Mouse (Mus musculus) CH12.LX (cell line): ENCODE measurements at regions not wholly inside any gene's neighbourhood (a gene's known extent, or its start where the extent isn't known, plus 50 kb on each side); places are given as distances from the start of the nearest gene placed in this dataset.

Source experiments
- DNase-seq: peaks from one replicate; pipeline ENCODE4 v3.0.0-alpha.2; 2013; ENCODE audit errors: extremely low read depth
- H3K27ac ChIP-seq: 2 replicates; pipeline ENCODE4 v1.5.1; 2012; ENCODE audit warnings: low read depth, mild to moderate bottlenecking, control low read depth, moderate library complexity; ENCODE audit not compliant: insufficient read depth
- H3K27me3 ChIP-seq: replicated peaks from 2 replicates; pipeline ENCODE3; 2012; ENCODE audit warnings: inconsistent platforms
- H3K36me3 ChIP-seq, 2 experiments: replicated peaks in 1 of 2; 2 replicates each; pipeline versions ENCODE3 to v1.6.1; 2012; ENCODE audit warnings: inconsistent platforms in 1 of 2, low read length in 1 of 2, mild to moderate bottlenecking in 1 of 2, mixed read lengths in 1 of 2, moderate library complexity in 1 of 2; ENCODE audit not compliant: control insufficient read depth in 1 of 2, insufficient read depth in 1 of 2
- H3K4me1 ChIP-seq, 2 experiments: 2 replicates each; pipeline ENCODE4 v1.6.1; 2012; ENCODE audit warnings: inconsistent platforms in 1 of 2, moderate library complexity in 1 of 2; ENCODE audit not compliant: insufficient read depth in 2 of 2, control insufficient read depth in 1 of 2
- H3K4me2 ChIP-seq: 2 replicates; pipeline ENCODE4 v1.6.1; 2012; ENCODE audit warnings: low read depth, mild to moderate bottlenecking, control low read depth; ENCODE audit not compliant: poor library complexity, insufficient read depth, severe bottlenecking
- H3K4me3 ChIP-seq, 3 experiments: fragments of 150-350 bp in 1 of 3; sonication (generic) in 1 of 3; replicated peaks in 1 of 3; 2 replicates each; pipeline versions ENCODE3 to v1.5.1; 2011 to 2012; ENCODE audit warnings: low read depth in 2 of 3, low read length in 2 of 3, mild to moderate bottlenecking in 2 of 3, moderate library complexity in 2 of 3, control low read depth in 1 of 3, improper control_type of control experiment in 1 of 3, inconsistent platforms in 1 of 3, mixed read lengths in 1 of 3; ENCODE audit not compliant: poor library complexity in 1 of 3
- H3K79me2 ChIP-seq: replicated peaks from 2 replicates; pipeline ENCODE4 v1.6.1; 2012; ENCODE audit warnings: mild to moderate bottlenecking, moderate library complexity; ENCODE audit not compliant: control insufficient read depth, poor library complexity, insufficient read depth, severe bottlenecking; ENCODE audit errors: extremely low read depth
- H3K9ac ChIP-seq: 2 replicates; pipeline ENCODE4 v1.6.1; 2012; ENCODE audit warnings: low read depth, mild to moderate bottlenecking, control low read depth, moderate library complexity; ENCODE audit not compliant: insufficient read depth
- H3K9me3 ChIP-seq: replicated peaks from 2 replicates; pipeline ENCODE3; 2012; ENCODE audit warnings: low read length, inconsistent platforms, mixed read lengths
- CHD2 ChIP-seq: IDR thresholded peaks from 2 replicates; pipeline ENCODE4 v1.6.1; 2011; ENCODE audit warnings: low read length, improper control_type of control experiment
- E2F4 ChIP-seq: IDR thresholded peaks from 2 replicates; pipeline ENCODE4 v1.6.1; 2011; ENCODE audit warnings: low read depth, low read length, improper control_type of control experiment; ENCODE audit not compliant: insufficient replicate concordance
- ELF1 ChIP-seq: IDR thresholded peaks from 2 replicates; pipeline ENCODE4 v1.6.1; 2014; ENCODE audit warnings: low read depth, mild to moderate bottlenecking, inconsistent platforms, low read length, improper control_type of control experiment
- HCFC1 ChIP-seq: IDR thresholded peaks from 2 replicates; pipeline ENCODE4 v1.6.1; 2012; ENCODE audit warnings: low read depth, mild to moderate bottlenecking, inconsistent platforms, low read length, improper control_type of control experiment
- IRF4 ChIP-seq: IDR thresholded peaks from 2 replicates; pipeline ENCODE4 v1.6.1; 2014; ENCODE audit warnings: low read depth, mild to moderate bottlenecking, inconsistent platforms, low read length, improper control_type of control experiment
- JUN ChIP-seq: IDR thresholded peaks from 2 replicates; pipeline ENCODE4 v1.6.1; 2011; ENCODE audit warnings: low read depth, mild to moderate bottlenecking, low read length, improper control_type of control experiment, moderate library complexity; ENCODE audit not compliant: insufficient read depth
- JUND ChIP-seq: conservative IDR thresholded peaks from 2 replicates; pipeline ENCODE4 v1.6.1; 2011; ENCODE audit warnings: low read depth, low read length, improper control_type of control experiment
- KAT2A ChIP-seq: IDR thresholded peaks from 2 replicates; pipeline ENCODE4 v1.6.1; 2012; ENCODE audit warnings: low read length, improper control_type of control experiment, inconsistent platforms; ENCODE audit not compliant: insufficient replicate concordance
- MAFK ChIP-seq: IDR thresholded peaks from 2 replicates; pipeline ENCODE4 v1.6.1; 2011; ENCODE audit warnings: low read length, improper control_type of control experiment; ENCODE audit not compliant: insufficient replicate concordance
- MAZ ChIP-seq: IDR thresholded peaks from 2 replicates; pipeline ENCODE4 v1.6.1; 2012; ENCODE audit warnings: low read depth, mild to moderate bottlenecking, inconsistent platforms, low read length, improper control_type of control experiment, moderate library complexity
- MXI1 ChIP-seq: IDR thresholded peaks from 2 replicates; pipeline ENCODE4 v1.6.1; 2011; ENCODE audit warnings: mild to moderate bottlenecking, low read depth, low read length, improper control_type of control experiment
- MYC ChIP-seq: IDR thresholded peaks from 2 replicates; pipeline ENCODE4 v1.6.1; 2011; ENCODE audit warnings: low read depth, mild to moderate bottlenecking, improper control_type of control experiment, low read length
- NELFE ChIP-seq: IDR thresholded peaks from 2 replicates; pipeline ENCODE4 v1.6.1; 2011; ENCODE audit warnings: low read depth, low read length, improper control_type of control experiment
- NRF1 ChIP-seq: IDR thresholded peaks from 2 replicates; pipeline ENCODE4 v1.6.1; 2014; ENCODE audit warnings: low read depth, mild to moderate bottlenecking, inconsistent platforms, low read length, improper control_type of control experiment, moderate library complexity
- RAD21 ChIP-seq: IDR thresholded peaks from 2 replicates; pipeline ENCODE4 v1.6.1; 2011; ENCODE audit warnings: low read depth, mild to moderate bottlenecking, low read length, improper control_type of control experiment, moderate library complexity
- TBP ChIP-seq: conservative IDR thresholded peaks from 2 replicates; pipeline ENCODE4 v1.6.1; 2011; ENCODE audit warnings: low read depth, low read length, improper control_type of control experiment
- TCF12 ChIP-seq: IDR thresholded peaks from 2 replicates; pipeline ENCODE4 v1.6.1; 2014; ENCODE audit warnings: low read depth, mild to moderate bottlenecking, inconsistent platforms, low read length, improper control_type of control experiment
- USF1 ChIP-seq: IDR thresholded peaks from 2 replicates; pipeline ENCODE4 v1.6.1; 2014; ENCODE audit warnings: low read depth, mild to moderate bottlenecking, inconsistent platforms, low read length, improper control_type of control experiment
- ZNF384 ChIP-seq: IDR thresholded peaks from 2 replicates; pipeline ENCODE4 v1.6.1; 2012; ENCODE audit warnings: low read depth, low read length, improper control_type of control experiment, inconsistent platforms
- dilution Hi-C: fragments of 300-500 bp; cut with MboI; formaldehyde crosslinking; loops from 2 replicates; pipeline ENCODE4 v1.14.3; 2020; ENCODE audit warnings: low sequenced_read_pairs; ENCODE audit not compliant: extremely low pct_unique_long_range_greater_than_20kb, extremely low pct_ligation_motif_present
- in situ Hi-C: fragments of 300-500 bp; cut with MboI; formaldehyde crosslinking; loops from 3 replicates; pipeline ENCODE4 v1.14.3; 2019; ENCODE audit warnings: low sequenced_read_pairs, low pct_ligation_motif_present, low pct_unique_long_range_greater_than_20kb, mixed read lengths

DNA sequence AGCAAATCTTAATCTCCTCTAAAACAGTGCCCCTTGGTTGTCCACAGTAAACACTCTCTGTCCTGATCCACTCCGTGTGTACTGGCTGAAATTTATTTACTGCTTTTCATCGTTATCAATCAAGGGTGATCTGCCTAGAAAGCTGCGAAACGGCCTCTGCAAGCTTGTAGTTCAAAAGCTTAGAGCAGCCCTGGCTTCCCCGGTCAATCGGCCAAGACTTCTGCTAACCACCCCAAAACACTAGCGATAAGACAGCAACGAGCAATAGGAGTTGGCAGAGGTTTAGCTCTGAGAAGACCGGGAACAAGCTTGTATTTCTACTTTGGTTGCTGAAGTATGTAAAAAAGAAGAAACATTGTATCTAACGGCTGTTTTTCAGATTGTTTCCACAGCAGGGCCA, 201.8 kb downstream of the Sptssa start:
- Histone ChIP-seq H3K27ac (no peak overlapping the region), H3K4me1 (no peaks in the 10 kb centered on the region), H3K36me3 (no peaks in the 10 kb centered on the region), H3K9ac (no peak overlapping the region), H3K4me3 (no peak overlapping the region), H3K79me2 (no peaks in the 10 kb centered on the region), H3K4me2 (no peak overlapping the region), H3K9me3 (no peaks in the 10 kb centered on the region), H3K27me3 (no peaks in the 10 kb centered on the region)
- TF ChIP-seq E2F4 (no peak), TCF12 (no peak), RAD21 (no peak), ELF1 (no peak), MAFK (no peak), CHD2 (no peak), TBP (no peak), NRF1 (no peak), MYC (no peak)
- no peak for DNase-seq
- dilution Hi-C loops (no loop called here), in situ Hi-C loops (no loop called here)

DNA sequence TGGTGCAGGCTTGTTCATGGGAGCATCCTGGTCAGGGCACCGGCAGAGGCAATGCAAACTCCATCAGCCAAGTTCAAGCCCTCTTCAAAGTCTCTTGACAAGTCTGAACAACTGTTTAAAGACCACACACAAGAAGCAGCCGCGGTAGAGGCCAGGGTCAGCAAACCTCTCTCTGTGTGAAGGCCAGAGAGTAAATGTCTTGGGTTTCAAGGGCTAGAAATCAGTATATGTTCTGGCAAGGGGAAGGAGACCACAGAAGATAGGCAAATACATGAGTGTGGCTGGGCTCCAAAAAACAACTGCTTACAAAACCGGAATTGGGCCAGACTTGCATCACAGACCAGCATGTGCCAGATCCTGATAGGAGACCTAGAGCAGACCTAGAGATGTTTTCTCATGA, 203.0 kb downstream of the Sptssa start:
- no peaks in the 10 kb centered on the region for H3K36me3 ChIP-seq
- H3K27ac ChIP-seq, result no peak overlapping the region
- H3K79me2 ChIP-seq, result no peaks in the 10 kb centered on the region
- TF ChIP-seq NRF1 (no peak), MAZ (no peak), ELF1 (no peak)
- no peak for DNase-seq
- no peaks in the 10 kb centered on the region for H3K27me3 ChIP-seq
- H3K4me1 ChIP-seq, result no peaks in the 10 kb centered on the region
- H3K9ac ChIP-seq, result no peak overlapping the region
- dilution Hi-C loops, result no loop called here
- H3K4me2 ChIP-seq, result no peak overlapping the region
- in situ Hi-C loops, result no loop called here
- H3K9me3 ChIP-seq, result no peaks in the 10 kb centered on the region
- H3K4me3 ChIP-seq, result no peak overlapping the region

DNA sequence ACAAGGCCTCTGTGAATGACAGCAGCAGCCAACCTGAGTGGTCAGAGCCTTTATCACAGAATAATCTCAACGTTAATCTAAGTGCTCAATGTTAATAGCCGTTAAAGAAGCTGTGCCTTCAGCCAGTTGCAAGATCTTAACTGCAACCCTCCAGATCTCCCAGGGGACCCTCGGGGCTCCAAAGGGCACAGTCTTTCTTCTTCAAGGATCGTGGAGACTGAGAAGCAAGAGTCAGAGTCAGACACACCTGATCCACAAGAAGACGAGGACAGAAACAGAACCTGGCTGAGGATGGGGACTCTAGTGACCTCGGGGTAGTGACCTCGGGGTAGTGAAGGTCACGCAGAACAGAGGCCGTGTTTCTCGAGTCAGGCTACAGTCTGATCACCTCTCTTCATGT, 206.0 kb downstream of the Sptssa start:
- TF ChIP-seq MYC (no peak), USF1 (no peak), ZNF384 (no peak), MXI1 (no peak), KAT2A (no peak), HCFC1 (no peak), JUN (no peak), JUND (no peak), NELFE (no peak), IRF4 (no peak), TBP (no peak)

More for the DNA sequence above, 206.0 kb downstream of the Sptssa start:
- no peak overlapping the region for H3K27ac ChIP-seq
- no peak overlapping the region for H3K4me3 ChIP-seq
- no peaks in the 10 kb centered on the region for H3K4me1 ChIP-seq
- in situ Hi-C loops (no loop called here), dilution Hi-C loops (no loop called here)
- no peaks in the 10 kb centered on the region for H3K79me2 ChIP-seq
- no peak overlapping the region for H3K9ac ChIP-seq
- H3K9me3 ChIP-seq, result no peaks in the 10 kb centered on the region
- no peak for DNase-seq
- no peak overlapping the region for H3K4me2 ChIP-seq
- no peaks in the 10 kb centered on the region for H3K27me3 ChIP-seq
- H3K36me3 ChIP-seq, result no peaks in the 10 kb centered on the region
